Mouse (Mus musculus): ENCODE results near the gene Dnajc17.
A peak's percentile ranks its signal among the peaks of the same experiment; 100 is the strongest.

Dnajc17 gene

DNA sequence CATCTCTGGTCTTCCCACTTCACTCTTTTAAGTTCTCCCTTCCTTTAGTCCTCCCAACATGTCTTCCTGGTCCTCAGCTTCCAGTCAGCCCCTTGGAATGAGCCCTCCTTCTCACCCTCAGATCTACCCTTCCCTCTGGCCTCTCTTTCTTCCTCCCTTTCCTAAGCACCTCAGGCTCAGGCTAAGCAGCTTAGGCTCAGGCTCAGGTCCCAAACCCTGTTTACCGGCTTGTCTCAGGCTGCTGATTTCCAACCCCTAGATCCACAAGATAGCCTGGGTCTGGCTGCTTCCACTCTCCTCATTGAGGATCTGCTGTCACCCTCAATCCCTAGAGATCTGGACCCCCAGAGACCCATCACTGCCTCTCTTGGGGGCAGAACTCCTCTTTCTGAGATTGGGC, 10.5 kb downstream of the Dnajc17 start:
- DNase-seq (ENCODE audit: low read depth, low spot score) = no peak

DNA sequence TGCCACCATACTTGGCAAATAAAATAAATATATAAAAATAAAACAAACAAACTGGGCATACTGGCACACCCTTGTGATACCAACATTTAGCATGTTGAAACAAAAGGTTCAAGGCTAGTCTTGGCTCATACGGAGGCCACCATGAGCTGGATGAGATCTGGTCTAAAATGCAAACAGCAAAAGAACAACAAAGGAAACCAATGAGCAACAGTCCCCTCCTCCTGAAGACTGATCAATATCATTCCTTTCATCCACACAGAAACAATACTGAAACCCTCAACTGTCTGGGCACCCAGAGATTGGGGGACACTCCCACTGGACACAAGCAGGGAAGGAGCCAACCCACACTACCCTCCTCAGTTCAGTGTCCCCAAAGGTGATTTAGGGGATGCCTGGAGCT, 11.1 kb downstream of the Dnajc17 start:
- DNase-seq (ENCODE audit: low read depth, low spot score) = no peak

- DNase-seq (ENCODE audit: low read depth, low spot score) = no peak
These were observed 12.1 kb downstream of the Dnajc17 start for GRCm38 (mm10) chr2:119196316-119197108.

DNA sequence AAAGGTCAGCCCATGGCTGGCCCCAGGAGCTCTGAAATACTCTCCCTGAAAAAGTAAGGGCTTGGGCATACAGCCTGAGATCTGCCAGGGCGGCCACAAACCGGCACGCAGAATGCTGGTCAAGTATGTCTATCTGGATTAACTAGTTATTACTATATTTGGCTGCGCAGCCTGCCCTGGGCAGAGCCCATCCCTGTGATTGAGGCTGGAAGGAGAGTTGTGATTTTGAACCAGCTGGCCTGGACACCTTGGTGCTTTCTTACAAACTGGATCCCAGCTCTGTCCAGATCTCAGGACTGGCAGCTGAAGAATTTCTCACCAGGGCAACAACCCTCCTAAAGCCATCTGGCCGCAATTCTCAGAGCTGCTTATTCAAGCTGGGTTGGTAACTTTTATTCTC, 14.5 kb downstream of the Dnajc17 start:
- no peak for DNase-seq (ENCODE audit: low read depth, low spot score)

- DNase-seq (ENCODE audit: low read depth, low spot score) = no peak
These were observed 17.6 kb downstream of the Dnajc17 start for GRCm38 (mm10) chr2:119190969-119191368.

GRCm38 (mm10) chr2:119189029-119189710, 19.4 kb downstream of the Dnajc17 start:
- peak; percentile 79 for DNase-seq (ENCODE audit: low read depth, low spot score)

DNA sequence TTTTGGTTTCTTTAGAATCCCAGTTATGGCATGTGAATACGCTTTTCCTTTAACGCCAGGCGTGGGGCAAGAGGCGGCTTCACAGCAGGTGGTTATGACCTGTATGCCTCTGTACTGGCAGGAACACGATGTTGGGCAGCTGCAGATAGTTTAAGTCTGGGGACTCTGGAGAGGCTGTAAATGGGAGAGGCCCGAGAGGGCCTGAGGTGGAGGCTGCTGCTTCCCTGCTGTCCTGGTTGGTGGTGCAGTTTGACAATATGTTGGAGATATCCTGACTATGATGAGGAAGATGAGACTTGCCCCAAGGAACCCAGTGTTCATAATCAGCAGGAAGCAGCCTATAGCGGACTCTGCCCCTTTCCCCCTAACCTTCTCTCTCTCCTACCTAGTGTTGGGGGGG, 25.7 kb downstream of the Dnajc17 start:
- no peak for DNase-seq (ENCODE audit: low read depth, low spot score)

DNA sequence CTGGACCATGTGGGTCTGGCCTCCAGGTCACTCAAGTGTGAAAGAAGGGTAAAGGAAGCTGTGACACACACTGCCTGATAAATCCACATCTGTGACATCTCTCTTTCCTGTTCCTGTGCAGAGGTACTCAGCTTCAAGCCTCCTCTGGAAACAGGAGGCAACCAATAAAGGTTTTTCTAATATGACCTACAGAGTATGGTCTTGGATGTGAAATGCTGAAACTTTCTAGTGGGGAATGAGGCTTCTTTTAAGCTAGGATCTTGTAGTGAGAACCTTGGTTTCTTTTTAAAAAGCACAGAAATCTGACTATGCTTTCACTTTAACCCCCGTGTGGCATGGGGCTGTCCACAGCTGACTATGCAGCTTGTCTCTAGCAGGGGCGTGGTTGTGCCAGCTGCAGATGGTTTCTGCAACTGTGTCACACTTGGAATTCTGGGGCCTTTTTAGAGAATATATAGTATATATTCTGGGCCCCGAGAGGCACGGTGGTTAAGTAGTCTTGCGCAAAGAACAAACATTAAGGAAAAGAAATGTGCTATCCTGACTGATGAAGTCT, 31.1 kb downstream of the Dnajc17 start:
- no peak for DNase-seq (ENCODE audit: low read depth, low spot score)

DNA sequence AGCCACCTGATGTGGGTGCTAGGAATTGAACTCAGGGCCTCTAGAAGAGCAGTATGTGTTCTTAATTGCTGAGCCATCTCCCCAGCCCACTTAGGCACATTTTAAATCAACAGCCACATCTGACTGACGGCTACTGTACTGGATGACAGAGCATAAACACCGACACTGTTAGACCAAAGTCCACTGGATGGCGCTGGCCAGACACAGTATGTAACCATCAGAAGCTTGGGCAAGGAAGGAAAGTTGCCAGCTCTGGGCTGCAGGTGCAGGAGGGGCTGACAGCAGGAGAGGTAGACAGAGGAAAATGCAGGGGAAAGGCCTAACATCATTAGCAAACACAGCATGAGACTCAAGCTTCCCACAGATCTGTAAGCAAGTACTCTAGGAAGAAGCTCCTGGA, 31.8 kb downstream of the Dnajc17 start:
- no peak for DNase-seq (ENCODE audit: low read depth, low spot score)

DNA sequence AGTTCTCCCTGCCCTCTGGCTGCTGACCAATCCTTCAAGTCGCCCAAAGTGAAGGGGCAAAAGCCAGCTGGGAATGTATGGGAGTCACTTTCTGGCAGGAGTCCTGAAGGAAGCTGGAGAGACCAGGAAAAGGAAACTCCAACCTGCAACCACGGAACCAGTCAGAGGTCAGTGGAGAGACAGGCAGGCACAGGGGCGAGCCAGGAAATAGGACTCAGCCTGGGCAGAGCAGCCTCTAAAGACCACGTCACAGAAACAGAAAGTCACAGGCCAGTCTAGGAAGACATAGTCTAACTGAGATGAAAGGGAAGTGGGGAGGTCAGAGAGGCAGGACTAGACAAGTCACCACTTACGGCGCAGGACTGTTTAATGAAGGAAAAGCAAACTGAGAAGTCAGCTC, 33.0 kb downstream of the Dnajc17 start:
- DNase-seq (ENCODE audit: low read depth, low spot score) = no peak

DNA sequence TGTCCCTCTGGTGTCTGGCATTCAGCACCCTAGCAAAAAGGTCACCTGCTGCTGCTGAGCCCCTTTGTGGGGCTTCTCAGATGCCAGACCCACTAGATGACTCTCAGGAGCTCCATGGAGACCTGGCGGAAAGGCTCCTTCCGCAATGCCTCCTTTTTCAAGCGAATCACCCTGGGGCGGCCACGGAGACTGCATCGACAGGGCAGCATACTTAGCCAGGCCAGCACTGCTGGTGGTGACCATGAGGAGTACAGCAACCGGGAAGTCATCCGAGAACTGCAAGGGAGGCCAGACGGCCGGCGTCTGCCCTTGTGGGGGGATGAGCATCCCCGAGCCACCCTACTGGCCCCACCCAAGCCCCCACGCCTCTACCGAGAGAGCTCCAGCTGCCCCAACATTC, 33.7 kb downstream of the Dnajc17 start:
- DNase-seq (ENCODE audit: low read depth, low spot score) = no peak

GRCm38 (mm10) chr2:119173991-119174651, 34.5 kb downstream of the Dnajc17 start, which contains the start of gene Gm14137:
Gene Gm14137, plus strand, starts transcription at chr2:119174509.
- DNase-seq (ENCODE audit: low read depth, low spot score) = no peak

DNA sequence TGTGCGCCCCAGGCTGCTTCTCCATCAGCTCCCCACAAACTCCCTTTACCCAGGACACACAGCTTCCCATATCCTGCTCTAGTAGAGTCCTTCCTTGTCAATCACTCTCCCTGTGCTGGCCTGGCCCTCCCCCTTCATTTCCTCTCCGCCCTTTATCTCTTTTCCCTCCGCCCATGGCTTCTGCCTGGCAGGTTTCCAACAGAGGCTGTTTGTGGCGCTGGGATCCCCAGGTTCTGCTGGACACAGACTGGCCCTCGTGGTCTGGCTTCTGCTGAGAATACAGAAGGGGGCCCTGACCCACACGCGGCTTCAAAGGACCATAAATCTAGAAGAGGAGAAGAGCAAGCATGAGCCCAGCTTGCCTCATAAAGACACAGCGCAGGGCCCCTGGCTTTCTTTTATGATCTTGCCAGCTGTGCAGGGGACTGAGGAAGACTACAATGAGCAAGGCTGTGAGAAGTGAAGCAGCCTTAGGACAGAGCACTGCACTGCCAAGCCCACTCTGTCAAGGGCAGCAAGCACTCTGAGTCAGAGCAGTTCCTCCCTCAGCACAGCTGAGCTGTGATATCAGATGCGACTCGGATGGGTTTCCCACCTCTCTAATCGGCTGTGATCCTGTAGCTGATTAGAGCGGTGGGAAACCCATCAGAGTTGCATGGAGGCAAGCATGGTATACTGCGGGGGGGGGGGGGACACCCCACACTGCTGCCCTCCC, 35.6 kb downstream of the Dnajc17 start:
- DNase-seq (ENCODE audit: low read depth, low spot score) = no peak

DNA sequence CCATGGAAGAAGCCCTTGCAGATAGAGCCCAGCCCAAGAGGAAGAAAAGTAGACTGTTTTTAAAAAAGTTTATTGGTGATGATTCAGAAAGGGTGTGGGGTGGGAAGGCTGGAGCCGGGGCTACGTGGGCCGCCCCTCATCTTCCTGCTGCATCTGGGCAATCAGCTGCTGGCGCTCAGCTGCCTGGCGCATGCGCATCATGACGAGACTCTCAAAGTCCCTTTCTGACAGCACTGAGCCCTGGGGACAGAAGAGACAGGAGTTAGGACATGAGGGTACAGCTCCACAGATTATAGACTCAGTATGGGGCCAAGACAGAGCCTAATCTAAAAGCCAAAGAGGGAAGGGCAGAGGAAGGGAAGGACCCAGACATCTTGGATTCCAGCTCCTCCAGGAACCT, 36.1 kb downstream of the Dnajc17 start:
- no peak for DNase-seq (ENCODE audit: low read depth, low spot score)

- no peak for DNase-seq (ENCODE audit: low read depth, low spot score)
These were observed 37.0 kb downstream of the Dnajc17 start for GRCm38 (mm10) chr2:119171574-119171973.

GRCm38 (mm10) chr2:119170282-119170681, 38.3 kb downstream of the Dnajc17 start:
- no peak for DNase-seq (ENCODE audit: low read depth, low spot score)

DNA sequence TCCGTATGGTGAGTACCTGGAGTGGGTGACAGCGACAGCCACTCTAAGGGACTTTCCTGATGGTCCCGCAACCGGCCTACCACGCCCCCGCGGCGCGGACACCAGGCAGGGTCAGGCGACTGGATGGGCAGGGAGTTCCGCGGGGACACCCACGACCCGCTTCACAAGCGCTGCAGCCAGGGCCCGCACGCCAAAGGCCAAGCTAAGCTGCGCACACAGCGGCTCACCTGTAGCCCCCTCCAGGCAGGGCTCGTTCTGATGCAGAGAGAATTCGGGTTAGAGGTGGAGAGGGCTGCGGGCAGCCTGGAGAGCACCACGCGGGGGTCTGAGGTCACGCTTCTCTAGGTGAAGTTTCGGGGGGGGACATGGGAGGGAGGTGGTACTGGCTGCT, 40.7 kb downstream of the Dnajc17 start:
- no peak for DNase-seq (ENCODE audit: low read depth, low spot score)

GRCm38 (mm10) chr2:119166901-119167865, 41.4 kb downstream of the Dnajc17 start, which contains the start of gene Gchfr:
Gene Gchfr, plus strand, starts transcription at chr2:119167773.
- DNase-seq (ENCODE audit: low read depth, low spot score) = no peak

GRCm38 (mm10) chr2:119165401-119165800, 43.2 kb downstream of the Dnajc17 start:
- no peak for DNase-seq (ENCODE audit: low read depth, low spot score)

DNA sequence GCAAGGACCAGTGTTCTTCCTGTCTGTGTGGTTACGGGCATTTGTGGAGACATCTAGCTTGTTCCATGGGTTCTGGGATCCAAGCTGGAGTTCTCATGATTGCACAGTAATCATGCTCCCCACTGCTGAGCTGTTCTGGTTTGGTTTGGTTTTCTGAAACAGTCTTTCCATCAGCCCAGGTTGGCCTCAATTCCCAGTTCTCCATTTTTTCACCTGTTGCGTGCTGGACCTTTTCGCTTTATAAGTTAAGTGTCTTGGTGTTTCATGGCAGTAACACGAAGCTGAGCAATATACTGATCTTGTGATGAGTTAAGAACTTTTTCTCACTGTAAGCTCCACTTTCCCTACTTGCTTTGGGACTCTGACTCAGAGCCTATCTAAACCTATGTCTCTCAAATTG, 44.6 kb downstream of the Dnajc17 start:
- DNase-seq (ENCODE audit: low read depth, low spot score) = no peak

Measured in c-Kit-negative CD71-positive TER-119-positive erythroid progenitor cells, embryonic 14.5 days (primary cell).